Mouse (Mus musculus) induced T-regulatory cell, adult 2 months (primary cell): ENCODE measurements around the gene Rlim.

Experiments
- DNase-seq: peaks from one replicate; pipeline ENCODE4 v3.0.0-alpha.2; 2012; ENCODE audit warnings: low read depth

The Rlim gene

DNA sequence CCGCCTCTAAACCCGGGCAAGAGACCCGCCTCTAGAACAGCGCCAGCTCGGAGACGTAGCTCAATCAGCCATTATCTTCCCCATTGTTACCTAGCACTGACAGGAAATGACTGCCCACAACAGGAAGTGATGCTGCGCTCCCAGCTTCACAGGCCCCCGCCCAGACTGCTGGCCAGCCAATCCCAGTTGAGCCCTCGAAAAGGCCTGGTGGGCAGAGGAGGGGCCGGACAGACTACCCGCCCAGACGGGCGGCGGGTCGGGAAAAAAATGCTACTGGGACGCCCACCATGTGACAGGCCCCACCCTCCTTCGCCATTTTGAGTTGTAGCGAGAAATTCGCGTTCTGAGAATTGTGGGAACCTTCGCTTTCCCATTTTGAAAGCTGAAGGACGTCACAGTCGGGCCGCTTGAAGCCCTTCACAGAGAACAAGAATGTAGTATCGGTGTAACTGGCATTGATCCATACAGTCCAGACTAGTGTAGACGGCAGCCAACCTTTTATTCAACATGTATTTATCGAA is at the start of gene Rlim:
TSS of gene Rlim (minus strand) at position 116 of the 521 bp plus-strand sequence.
- DNase-seq = peak; percentile 93

DNA sequence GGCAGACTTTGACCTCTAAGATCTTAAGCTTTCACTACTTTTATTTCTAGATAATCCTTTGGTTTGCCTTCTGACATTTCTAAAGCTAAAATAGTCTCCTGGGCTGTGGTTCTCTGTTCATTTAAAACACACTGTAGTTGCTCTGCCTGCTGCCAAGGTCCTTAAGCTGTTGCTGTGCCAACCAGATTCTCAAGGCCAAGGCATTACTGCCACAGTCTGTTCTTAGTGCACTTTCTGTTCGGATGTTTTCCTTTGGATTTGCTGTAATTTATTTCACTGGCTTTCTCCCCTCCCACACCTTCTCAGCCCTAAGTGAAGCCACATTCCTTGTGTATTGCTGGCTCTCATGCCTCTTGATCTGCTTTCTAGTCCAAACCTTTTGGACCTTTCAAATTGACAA is 36.1 kb upstream of the Rlim start:
- DNase-seq = no peak

DNA sequence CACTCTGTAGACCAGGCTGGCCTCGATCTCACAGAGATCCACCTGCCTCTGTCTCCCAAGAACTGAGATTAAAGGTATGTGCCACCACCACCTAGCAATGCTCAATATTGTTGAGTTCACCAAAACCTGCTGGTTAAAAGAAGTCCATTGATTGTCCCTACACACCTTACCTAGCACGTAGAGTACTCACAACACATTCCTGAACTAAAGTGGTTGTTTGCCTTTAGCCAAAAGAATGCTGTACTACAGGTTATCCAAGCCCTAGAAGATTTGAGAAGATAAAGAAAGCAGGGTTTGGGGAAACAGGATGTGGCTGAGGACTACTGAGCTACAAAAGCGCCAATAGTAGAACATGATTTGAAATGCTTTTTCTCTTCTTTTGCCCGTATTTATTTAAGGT is 34.0 kb upstream of the Rlim start:
- no peak for DNase-seq

DNA sequence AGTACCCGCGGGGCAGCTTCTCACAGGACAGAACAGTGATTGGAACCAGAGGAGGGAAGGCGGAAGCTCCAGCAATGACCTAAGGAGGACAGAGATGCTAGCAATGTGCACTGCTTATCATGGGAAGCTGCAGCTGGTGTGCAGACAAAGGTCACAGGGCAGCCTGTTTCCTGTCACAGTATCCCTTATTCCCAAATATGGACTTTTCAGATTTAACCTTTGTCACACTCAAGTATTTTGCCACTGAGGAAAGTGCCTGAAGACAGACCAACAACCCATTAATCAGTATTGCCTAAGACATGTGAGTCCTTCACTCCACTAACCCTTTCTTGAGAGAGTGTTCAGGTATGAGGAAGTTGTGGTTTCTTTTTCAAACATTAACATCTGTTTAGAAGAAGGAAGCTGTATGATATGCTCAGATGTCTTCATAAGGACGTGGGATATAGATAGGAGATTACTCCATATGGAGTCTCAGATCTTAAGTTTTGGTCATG is 32.3 kb upstream of the Rlim start:
- DNase-seq = no peak

DNA sequence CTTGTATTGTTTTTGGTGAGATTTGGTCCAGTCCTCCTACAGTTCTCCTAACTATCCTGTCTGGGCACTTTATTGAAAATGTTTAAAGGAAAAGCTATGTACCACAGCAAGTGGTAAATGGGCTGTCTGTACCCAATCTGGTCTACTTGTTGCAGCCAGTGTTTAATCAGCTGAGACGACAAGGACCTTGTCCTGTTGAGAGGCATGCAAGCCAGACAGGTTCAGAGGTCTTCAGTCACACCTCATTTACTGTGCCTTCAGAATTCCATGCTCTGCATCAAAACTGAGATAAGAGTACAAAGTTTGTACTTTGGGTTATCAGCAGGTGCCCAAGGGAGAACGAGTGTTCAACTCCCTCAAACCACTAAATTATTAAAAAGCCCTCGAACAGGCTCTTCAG is 13.7 kb upstream of the Rlim start:
- DNase-seq = no peak

DNA sequence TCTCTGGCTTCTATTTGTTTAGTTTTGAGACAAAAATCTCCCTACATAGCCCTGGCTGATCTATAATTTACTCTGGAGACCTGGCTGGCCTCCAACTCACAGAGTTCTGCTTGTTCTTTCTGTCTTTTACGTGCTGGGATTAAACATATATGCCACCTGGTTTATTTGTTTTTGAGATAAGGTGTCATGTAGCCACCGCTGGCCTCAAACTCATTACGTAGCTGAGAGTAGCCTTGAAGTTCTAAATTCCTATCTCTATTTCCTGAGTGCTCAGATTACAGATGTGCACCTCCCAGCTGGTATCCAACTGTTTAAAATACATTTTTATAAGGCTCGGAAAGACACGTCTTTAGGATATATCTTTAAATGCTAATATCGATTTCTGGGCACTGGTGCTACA is 12.8 kb upstream of the Rlim start:
- DNase-seq = no peak

DNA sequence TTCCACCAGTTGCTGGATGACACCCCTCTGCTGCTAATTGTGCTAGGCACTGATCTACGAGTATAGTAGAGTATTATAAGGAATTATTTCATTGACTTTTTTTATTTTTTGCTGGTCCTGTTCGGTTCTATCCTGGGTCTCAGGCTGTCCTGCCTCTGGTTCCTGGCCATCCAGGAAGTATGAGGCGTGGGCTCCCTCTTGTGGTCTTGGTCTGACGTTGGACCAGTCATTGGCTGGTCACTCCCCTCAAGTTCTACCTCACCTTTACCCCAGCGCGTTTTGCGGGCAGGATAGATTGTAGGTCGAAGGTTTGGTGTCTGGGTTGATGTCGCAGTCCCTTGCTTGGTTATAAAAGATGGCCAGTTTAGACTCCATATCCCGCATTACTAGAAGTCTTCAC is 10.6 kb upstream of the Rlim start:
- DNase-seq = peak; percentile 4

DNA sequence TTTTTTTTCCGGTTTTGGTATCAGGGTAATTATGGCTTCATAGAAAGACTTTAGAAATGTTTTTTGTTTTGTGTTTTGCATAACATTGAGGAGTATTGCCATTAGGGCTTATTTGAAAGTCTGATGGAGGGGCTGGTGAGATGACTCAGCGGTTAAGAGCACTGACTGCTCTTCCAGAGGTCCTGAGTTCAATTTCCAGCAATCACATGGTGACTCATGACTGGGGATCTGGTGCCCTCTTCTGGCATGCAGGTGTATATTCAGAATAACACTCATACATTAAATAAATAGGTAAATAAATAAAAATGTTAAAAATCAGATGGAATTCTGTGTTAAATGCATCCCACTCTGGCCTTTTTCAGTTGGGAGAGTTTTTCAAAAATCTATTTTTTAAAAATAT is 9.3 kb upstream of the Rlim start:
- peak; percentile 64 for DNase-seq

DNA sequence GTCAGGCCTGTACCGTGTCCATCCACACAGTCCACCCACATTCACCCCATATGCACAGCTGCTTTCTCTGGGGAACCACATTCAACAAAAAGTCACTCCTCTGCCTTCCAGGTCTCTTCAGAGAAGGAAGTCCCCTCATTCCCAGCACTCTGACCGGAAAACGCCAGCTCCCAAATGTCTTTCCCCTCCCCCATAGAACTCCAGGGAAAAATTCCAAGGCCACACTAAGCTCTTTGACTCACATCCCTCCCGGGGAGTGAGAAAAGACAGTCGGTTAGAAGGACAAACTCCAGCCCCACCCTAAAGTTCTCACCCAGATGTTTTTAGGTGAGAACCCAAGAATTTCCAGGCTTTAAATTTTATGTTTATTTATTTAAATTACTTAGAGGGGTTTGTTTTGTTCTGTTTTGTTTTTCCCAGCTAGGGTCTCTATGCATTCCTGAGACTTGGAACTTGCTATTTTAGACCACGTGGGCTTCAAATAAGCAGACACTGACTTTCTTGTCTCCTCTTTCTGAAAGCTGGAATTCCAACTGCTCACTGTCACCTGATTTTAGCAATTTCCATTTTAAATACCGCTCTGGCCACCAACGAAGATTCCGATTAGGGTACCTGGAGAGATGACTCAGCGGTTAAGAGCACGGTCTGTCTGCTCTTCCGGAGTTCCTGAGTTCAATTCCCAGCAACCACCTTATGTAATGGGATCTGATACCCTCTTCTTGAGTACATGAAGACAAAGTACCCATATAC is 6.3 kb upstream of the Rlim start:
- DNase-seq = no peak

DNA sequence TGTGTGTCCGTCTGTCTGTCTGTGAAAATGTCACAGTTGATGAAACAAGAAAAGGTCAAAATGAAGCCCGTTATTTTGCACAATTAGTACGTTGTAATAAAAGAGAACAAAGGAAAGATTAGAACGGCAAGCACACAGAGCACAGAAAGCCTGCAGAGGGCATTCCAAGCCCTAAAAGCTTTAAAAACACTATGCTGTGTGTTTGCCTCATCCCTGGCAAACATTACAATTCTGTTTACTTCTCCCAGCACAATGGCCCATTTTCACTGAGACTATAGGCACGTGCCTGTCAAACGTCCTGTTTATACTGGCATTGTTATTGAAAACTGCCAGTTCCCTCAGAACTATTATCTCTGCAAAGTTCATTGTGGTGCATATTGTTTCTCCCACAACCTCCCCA is 5.1 kb upstream of the Rlim start:
- DNase-seq = no peak

DNA sequence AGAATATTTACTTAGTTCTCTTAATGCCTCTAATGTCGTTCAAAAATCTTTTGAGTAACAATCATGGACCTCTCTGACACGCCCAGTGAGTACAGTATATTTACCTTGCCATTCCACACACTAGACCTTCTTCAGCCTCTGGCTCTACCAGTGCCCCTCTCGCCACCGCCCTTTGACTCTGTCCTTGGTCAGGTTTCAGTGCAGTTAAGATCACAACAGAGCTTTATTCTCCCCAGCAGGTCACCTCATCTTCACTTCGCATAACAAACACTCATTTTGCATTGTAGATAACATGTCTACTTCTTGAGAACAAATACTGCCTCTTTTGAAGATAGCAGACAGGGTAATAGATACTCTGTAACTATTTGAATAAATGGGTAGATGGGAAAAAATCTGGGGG is 3.9 kb upstream of the Rlim start:
- no peak for DNase-seq

DNA sequence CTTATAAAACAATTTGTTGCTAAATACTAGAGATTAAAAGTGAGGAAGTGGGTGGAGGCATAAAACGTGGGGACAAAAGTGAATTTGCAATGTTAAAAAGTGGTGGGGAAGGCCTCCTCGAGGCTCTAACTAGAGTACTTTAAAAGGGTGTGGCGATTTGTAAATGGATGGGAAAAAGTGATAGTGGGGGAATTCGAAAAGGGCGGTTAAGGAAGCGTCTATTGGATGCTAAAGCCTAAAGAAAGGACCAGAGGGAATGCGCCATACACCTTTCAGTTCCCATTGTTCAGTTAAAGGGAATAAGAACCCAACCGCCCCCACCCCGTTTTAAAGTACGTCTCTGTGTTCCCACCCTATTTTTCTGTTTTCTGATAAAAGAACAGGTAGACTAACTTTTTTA is 722 bp upstream of the Rlim start:
- no peak for DNase-seq

DNA sequence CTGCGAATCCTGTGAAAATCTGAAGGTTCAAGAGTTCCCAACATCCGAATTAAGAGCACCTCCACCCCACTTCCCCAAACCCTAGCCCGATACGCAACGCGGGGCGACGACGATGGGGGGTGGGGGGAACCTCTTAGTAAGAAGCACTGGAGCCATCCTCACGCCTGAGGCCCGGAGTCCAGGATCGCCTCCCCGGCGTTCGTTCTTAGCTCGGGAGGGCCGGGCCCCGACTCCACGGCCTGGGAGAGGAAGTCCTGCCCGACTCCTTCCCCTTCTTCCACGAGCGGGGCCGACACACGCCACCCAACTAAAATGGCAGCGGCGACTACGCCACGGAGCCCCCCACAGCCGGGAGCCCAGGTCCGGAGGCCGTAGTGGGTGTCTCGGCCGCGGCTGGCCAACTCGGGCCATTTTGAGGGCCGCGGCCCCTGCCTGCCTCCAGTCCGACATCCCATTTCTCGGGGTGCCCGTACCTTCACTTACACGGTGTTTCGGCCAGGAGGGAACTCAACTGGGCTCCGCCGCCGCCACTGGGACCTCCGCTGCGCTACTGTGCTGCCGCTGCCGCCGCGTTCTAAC is 405 bp downstream of the Rlim start:
- peak; percentile 63 for DNase-seq

DNA sequence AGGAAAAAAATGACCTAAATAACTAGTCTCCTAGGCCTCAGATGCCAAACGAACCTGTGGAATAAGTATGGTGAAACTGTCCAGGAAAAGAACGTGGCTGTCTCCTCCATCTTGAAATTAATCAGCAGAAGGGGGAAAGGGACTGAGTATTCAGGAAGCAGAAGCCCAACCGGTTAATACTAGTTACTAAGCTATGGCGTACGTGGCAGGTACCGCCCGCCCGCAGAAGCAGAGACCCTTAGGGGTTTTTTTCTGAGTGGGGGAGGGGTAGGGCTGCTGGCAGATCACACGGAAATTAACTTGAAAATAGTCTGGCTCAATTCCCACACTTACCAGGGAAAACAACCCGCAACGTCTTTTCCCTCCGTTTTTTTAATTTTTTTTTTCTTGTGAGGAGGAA is 1.0 kb downstream of the Rlim start:
- DNase-seq = peak; percentile 64

DNA sequence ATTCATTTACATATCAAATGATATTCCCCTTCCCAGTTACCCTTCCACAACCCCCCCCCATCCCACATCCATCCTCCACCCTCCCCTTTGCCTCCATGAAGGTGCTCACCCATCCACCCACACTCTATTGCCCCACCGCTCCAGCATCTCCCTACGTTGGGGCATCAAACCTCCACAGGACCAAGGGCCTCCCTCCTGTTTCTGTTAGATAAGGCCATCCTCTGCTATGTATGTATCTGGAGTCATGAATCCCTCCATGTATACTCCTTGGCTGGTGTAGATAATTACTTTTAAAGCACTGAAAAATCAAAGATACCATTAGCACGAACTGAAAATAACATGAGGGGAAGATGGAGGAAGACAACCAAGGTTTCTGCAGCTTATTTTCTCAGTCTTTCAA is 41.4 kb downstream of the Rlim start:
- no peak for DNase-seq

DNA sequence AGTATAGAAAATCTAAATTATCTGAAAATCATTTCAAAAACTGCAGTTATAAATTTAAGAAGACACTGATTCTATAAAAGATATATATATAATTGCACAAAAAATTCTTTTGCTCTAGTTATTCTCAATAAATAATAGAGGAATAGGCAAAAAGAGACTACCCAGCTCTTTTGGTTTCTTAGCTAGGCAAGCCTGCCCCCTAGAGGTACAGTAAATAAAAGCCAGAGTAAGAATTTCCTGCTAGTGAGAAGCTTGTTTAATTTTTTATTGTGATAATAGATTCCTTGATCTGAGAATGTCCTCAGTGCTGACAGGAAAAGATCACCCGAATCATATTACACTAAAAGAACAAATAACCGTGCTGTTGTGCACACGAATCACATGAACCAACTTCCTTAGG is 43.8 kb downstream of the Rlim start:
- peak; percentile 33 for DNase-seq

DNA sequence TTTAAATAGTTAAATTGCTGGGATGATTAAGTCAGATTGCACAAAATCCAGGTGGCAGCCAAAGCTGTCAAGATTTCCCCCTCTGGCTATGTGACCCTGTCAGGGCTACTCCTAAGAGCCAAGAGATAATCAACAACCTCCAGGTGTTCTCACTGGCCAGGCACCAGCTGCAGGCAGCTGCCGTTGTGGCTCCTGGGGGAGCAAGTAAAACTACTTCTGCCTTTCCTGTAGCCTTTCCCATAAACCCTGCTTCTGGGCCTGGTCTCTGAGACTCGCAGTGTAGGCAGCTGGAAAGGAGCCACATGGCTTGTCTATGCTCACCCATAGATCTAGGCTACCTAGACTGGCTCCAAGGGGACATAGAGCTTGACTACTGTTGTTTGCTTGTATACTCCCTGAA is 58.6 kb downstream of the Rlim start:
- no peak for DNase-seq

DNA sequence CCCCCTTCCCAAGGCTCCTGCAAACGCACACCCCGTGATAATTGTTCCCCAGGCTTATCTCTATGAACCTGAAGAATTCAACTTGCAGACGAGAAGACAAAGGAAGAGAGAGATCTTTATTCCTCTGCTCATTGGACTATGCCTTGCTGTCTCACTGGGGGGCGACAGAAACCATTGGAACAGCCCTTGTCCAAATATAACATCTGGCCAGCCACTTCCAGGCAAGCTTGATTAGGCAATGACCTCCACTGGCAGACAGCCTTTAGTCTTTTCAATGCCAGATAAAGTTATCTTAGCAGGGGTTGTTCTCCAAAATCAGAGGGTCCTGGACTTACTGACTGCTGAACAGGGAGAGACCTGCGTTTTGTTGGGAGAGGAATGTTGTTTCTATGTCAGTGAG is 62.1 kb downstream of the Rlim start:
- DNase-seq = no peak

DNA sequence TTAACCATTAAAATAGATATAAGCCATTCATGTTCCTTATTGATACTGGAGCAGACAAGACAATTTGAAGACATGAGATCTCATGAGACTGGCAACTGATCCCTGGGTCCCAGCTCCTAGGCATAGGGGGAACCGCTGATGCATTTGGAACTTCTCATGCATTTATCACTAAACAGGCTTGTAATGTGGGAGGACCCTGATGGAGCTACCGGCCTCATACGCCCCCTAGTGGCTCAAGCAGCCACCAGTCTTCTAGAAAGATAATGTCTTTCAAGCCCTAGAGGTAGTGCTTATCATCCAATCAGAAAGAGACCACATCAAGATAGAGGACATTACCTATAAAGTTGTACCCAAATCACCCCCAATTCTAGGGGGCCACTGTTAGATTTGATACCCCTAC is 66.3 kb downstream of the Rlim start:
- DNase-seq = peak; percentile 55
